Mouse (Mus musculus): Measurements from ENCODE around the gene Ssbp4. TPM values are rescaled to one million over a fixed set of nuclear protein-coding genes. Genes with fewer than 3 reads are reported as not detected.

The Ssbp4 gene
- total RNA-seq, 1 experiment: 85.5 TPM

DNA sequence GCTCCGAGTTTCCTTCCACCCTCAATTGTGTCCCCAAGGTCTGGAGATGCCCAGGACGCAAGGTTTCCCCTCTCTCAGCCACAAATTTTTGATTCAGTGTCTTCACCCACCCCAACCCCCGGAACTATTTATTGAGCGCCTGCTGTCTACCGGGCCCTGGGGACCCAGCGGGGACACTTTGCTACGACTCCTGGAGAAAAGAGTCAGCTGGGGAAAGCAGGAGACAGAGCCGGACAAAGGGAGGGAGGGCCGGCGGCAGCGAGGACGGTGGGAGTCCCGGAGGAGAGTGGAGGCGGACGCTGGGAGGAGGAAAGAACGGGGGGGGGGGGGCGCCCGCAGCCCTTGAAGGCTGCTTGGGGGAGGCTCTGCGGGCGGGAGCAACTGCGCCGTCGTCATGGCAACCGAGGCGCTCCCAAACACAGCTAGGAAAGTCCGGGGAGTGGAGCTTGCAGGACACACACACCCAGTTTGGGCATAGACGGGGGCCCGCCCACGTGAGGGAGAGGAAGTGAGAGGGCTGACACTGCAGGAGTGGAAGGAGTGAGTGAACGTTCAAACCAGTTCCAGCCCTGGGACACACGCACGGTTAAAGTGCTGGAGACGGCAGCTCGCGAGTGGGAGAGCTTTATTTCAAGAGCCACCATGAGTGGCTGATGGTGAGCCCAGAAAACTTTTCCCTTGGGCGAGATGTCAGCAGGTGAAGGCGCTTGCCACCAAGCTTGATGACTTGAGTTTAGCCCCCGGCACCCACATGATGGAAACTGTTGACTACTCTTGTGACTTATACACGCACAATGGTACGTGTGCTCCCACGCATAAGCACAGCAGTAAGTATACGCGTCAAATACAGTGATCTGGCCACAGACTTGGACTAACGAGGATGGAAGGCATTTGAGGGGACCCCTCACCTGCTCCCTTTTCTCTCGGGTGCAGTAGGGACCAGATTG is 1.4 kb upstream of the Ssbp4 start:
- in situ Hi-C loops (cut with MboI; ENCODE audit: low sequenced_read_pairs in 2 of 2, unreplicated experiment in 2 of 2): no loop called here

GRCm38 (mm10) chr8:70609368-70609848 is 736 bp upstream of the Ssbp4 start:
- in situ Hi-C loops (cut with MboI; ENCODE audit: low sequenced_read_pairs in 2 of 2, unreplicated experiment in 2 of 2): no loop called here
- H3K27ac ChIP-seq (ENCODE audit: insufficient read depth, low read depth, low read length, poor library complexity, severe bottlenecking): peak overlapping the region; percentile 98
- TF ChIP-seq ZNF384 (IDR thresholded peaks at IDR 0.05; ENCODE audit: low read depth, low read length) (no peak), CHD2 (IDR thresholded peaks at IDR 0.05; ENCODE audit: low read depth, low read length) (peak; percentile 60; the same call in 1 of the 2 replicates)

More for the DNA sequence above, 1.4 kb upstream of the Ssbp4 start:
- H3K36me3 ChIP-seq (ENCODE audit: control insufficient read depth, insufficient read depth, low read length, poor library complexity, severe bottlenecking): no peaks in the 10 kb centered on the region
- no peak for DNase-seq (ENCODE audit: low read depth, low spot score)
- TF ChIP-seq ZNF384 (IDR thresholded peaks at IDR 0.05; ENCODE audit: low read depth, low read length) (no peak), ZC3H11A (IDR thresholded peaks at IDR 0.05; ENCODE audit: borderline replicate concordance, low read depth, low read length) (no peak), HCFC1 (IDR thresholded peaks at IDR 0.05; ENCODE audit: borderline replicate concordance, insufficient read depth, low read length) (no peak), CHD2 (IDR thresholded peaks at IDR 0.05; ENCODE audit: low read depth, low read length) (no peak), MAFK (IDR thresholded peaks at IDR 0.05; ENCODE audit: insufficient read depth, low read depth, low read length) (0 out of 2 replicates have a peak, but pooled peaks have one; percentile 5)
- H3K4me3 ChIP-seq (ENCODE audit: insufficient read depth in 1 of 2, low read depth in 1 of 2, low read length in 2 of 2, poor library complexity in 1 of 2, severe bottlenecking in 1 of 2): peak overlapping the region; percentile 78 to 99
- peak overlapping the region; percentile 83 for H3K9ac ChIP-seq (ENCODE audit: insufficient read depth, low read depth, low read length, poor library complexity, severe bottlenecking)
- H3K4me1 ChIP-seq (ENCODE audit: control insufficient read depth in 2 of 2, insufficient read depth in 2 of 2, low read length in 2 of 2, poor library complexity in 1 of 2): peaks cover 0 to 13% of the 10 kb centered on the region in 2 experiments; a peak in 1 of 4 replicates
- H3K27ac ChIP-seq (ENCODE audit: insufficient read depth, low read depth, low read length, poor library complexity, severe bottlenecking): peak overlapping the region; percentile 98
- H3K9me3 ChIP-seq (ENCODE audit: control insufficient read depth, insufficient read depth, low read depth, low read length): no peaks in the 10 kb centered on the region

DNA sequence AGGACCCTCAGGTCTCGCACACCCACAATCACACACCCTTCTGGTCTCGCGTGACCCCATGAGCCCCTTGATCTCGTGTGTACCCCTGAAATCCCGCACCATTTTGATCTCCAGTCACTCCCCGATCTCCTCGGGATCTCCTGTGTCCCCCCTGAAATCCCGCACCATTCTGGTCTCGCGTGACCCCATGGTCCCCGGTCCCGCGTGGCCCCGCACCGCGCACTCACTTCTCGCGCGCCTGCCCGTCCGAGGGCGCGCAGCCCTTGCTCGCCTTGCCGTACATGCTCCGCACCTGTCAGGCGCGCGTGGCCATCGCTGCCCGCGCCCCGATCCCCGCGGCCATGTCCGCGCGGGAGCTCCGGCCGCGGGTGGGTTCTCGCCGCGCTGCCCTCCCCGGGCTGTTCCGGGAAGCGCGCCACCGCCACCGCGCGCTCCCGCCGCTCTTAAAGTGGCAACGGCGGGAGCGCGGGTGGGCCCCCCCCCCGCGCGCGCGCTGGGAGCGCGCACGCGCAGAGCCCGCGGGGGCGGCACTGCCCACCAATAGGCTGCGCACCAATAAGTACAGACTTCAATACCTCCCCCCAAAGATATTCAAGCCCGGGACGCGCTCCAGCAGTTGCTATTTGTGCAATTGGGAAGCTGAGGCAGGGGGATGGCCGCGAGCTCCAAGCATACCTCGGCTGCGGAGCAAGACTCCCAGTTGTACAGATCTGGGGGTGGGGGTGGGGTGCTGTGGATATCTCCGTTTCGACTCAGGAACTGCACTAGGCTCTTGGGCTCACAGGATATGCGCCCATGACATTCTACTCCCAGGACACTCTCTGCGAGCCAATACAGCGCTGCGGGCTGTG is 549 bp downstream of the Ssbp4 start:
- in situ Hi-C loops (cut with MboI; ENCODE audit: low sequenced_read_pairs in 2 of 2, unreplicated experiment in 2 of 2): no loop called here
- DNase-seq (ENCODE audit: low read depth, low spot score): no peak
- Histone ChIP-seq H3K4me1 (ENCODE audit: control insufficient read depth in 2 of 2, insufficient read depth in 2 of 2, low read length in 2 of 2, poor library complexity in 1 of 2) (peaks cover 0 to 24% of the 10 kb centered on the region in 2 experiments; a peak in 2 of 4 replicates), H3K9me3 (ENCODE audit: control insufficient read depth, insufficient read depth, low read depth, low read length) (no peaks in the 10 kb centered on the region), H3K9ac (ENCODE audit: insufficient read depth, low read depth, low read length, poor library complexity, severe bottlenecking) (peak overlapping the region; percentile 99), H3K27ac (ENCODE audit: insufficient read depth, low read depth, low read length, poor library complexity, severe bottlenecking) (peak overlapping the region; percentile 88), H3K4me3 (ENCODE audit: insufficient read depth in 1 of 2, low read depth in 1 of 2, low read length in 2 of 2, poor library complexity in 1 of 2, severe bottlenecking in 1 of 2) (peak overlapping the region; percentile 78 to 99), H3K36me3 (ENCODE audit: control insufficient read depth, insufficient read depth, low read length, poor library complexity, severe bottlenecking) (no peaks in the 10 kb centered on the region)
- 0 out of 2 replicates have a peak, but pooled peaks have one; percentile 11 for TF ChIP-seq ZC3H11A (IDR thresholded peaks at IDR 0.05; ENCODE audit: borderline replicate concordance, low read depth, low read length)
- TF ChIP-seq MAFK (IDR thresholded peaks at IDR 0.05; ENCODE audit: insufficient read depth, low read depth, low read length): no peak
- peak; percentile 95 for TF ChIP-seq CHD2 (IDR thresholded peaks at IDR 0.05; ENCODE audit: low read depth, low read length)
- no peak for TF ChIP-seq ZNF384 (IDR thresholded peaks at IDR 0.05; ENCODE audit: low read depth, low read length)
- TF ChIP-seq HCFC1 (IDR thresholded peaks at IDR 0.05; ENCODE audit: borderline replicate concordance, insufficient read depth, low read length): peak; percentile 47; the same call in 1 of the 2 replicates

More at GRCm38 (mm10) chr8:70609368-70609848, 736 bp upstream of the Ssbp4 start:
- H3K4me3 ChIP-seq (ENCODE audit: insufficient read depth in 1 of 2, low read depth in 1 of 2, low read length in 2 of 2, poor library complexity in 1 of 2, severe bottlenecking in 1 of 2): peak overlapping the region; percentile 78 to 99
- H3K4me1 ChIP-seq (ENCODE audit: control insufficient read depth in 2 of 2, insufficient read depth in 2 of 2, low read length in 2 of 2, poor library complexity in 1 of 2): peaks cover 0 to 20% of the 10 kb centered on the region in 2 experiments; a peak in 2 of 4 replicates
- peak; percentile 89 for DNase-seq (ENCODE audit: low read depth, low spot score)
- H3K9me3 ChIP-seq (ENCODE audit: control insufficient read depth, insufficient read depth, low read depth, low read length): no peaks in the 10 kb centered on the region
- H3K36me3 ChIP-seq (ENCODE audit: control insufficient read depth, insufficient read depth, low read length, poor library complexity, severe bottlenecking): no peaks in the 10 kb centered on the region
- H3K9ac ChIP-seq (ENCODE audit: insufficient read depth, low read depth, low read length, poor library complexity, severe bottlenecking): peak overlapping the region; percentile 83

GRCm38 (mm10) chr8:70607603-70607897 is 1.1 kb downstream of the Ssbp4 start:
- Histone ChIP-seq H3K36me3 (ENCODE audit: control insufficient read depth, insufficient read depth, low read length, poor library complexity, severe bottlenecking) (no peaks in the 10 kb centered on the region), H3K4me3 (ENCODE audit: insufficient read depth in 1 of 2, low read depth in 1 of 2, low read length in 2 of 2, poor library complexity in 1 of 2, severe bottlenecking in 1 of 2) (peak overlapping the region; percentile 78 to 99), H3K27ac (ENCODE audit: insufficient read depth, low read depth, low read length, poor library complexity, severe bottlenecking) (peak overlapping the region; percentile 88; the same call in 1 of the 2 replicates), H3K9ac (ENCODE audit: insufficient read depth, low read depth, low read length, poor library complexity, severe bottlenecking) (peak overlapping the region; percentile 99), H3K4me1 (ENCODE audit: control insufficient read depth in 2 of 2, insufficient read depth in 2 of 2, low read length in 2 of 2, poor library complexity in 1 of 2) (peaks cover 0 to 29% of the 10 kb centered on the region in 2 experiments; a peak in 2 of 4 replicates), H3K9me3 (ENCODE audit: control insufficient read depth, insufficient read depth, low read depth, low read length) (no peaks in the 10 kb centered on the region)
- no peak for DNase-seq (ENCODE audit: low read depth, low spot score)
- no peak for TF ChIP-seq MAFK (IDR thresholded peaks at IDR 0.05; ENCODE audit: insufficient read depth, low read depth, low read length)
- TF ChIP-seq CHD2 (IDR thresholded peaks at IDR 0.05; ENCODE audit: low read depth, low read length): no peak
- TF ChIP-seq ZNF384 (IDR thresholded peaks at IDR 0.05; ENCODE audit: low read depth, low read length): no peak
- TF ChIP-seq HCFC1 (IDR thresholded peaks at IDR 0.05; ENCODE audit: borderline replicate concordance, insufficient read depth, low read length): no peak
- no peak for TF ChIP-seq ZC3H11A (IDR thresholded peaks at IDR 0.05; ENCODE audit: borderline replicate concordance, low read depth, low read length)
- in situ Hi-C loops (cut with MboI; ENCODE audit: low sequenced_read_pairs in 2 of 2, unreplicated experiment in 2 of 2): no loop called here

All from ES-E14 (cell line).